Mouse (Mus musculus) adipocyte (in vitro differentiated cells): ENCODE data around the gene Cklf.
A peak's percentile ranks its signal among the peaks of the same experiment; 100 is the strongest.
"Not testable (repeated sequence)": the region's sequence is repeated elsewhere in the genome, so short reads cannot be mapped to it uniquely, and the experiment has no call there.

Source experiments
- DNase-seq: peaks from one replicate; pipeline ENCODE4 v3.0.0-alpha.2; 2016; ENCODE audit warnings: low spot score

Gene Cklf

DNA sequence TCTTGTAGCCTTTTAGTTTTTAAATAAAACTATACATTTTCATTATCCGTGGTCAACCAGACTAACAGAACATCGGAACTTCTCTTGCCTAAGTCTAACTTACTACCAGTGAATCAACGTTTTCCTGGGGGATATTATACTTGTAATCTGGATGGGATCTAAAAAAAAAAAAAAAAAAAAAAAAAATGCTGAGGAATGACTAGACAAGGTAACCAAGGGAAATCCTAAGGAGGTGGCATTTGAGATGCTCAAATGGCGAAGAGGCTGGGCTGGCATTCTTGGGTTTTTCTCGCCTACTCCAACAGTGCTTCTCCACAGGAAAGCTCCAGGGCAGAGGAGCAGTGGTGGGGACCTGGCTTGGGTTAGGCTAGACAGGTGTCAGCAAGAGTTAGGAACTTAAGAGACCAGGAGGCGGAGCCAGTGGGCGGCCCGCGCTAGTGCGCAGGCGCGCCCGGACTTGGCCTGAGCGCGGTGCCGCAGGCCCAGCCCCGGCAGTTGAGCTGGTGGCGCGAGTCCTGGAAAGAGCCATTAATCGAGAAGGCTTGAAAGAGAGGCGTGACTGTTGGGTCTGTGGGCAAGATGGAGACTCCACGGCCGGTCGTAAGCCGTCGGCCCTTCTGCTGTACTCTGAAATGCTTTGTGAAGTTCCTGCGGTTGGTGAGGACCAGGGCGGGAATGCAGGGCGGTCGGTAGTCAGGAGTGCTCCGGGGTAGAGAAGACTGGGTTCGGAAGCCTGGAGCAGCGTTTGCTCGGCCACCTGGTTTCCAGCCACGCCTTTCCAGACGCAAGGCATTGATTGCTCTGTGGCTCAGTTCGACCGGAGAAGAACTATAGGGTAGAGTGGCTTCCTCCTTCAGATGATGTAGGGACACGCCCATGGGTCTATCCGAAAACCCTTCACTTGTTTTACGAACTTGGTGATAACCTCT is at the start of gene Cklf:
Cklf (plus strand) TSS at position 423 of the 929 bp plus-strand sequence.
- peak; percentile 93 for DNase-seq

DNA sequence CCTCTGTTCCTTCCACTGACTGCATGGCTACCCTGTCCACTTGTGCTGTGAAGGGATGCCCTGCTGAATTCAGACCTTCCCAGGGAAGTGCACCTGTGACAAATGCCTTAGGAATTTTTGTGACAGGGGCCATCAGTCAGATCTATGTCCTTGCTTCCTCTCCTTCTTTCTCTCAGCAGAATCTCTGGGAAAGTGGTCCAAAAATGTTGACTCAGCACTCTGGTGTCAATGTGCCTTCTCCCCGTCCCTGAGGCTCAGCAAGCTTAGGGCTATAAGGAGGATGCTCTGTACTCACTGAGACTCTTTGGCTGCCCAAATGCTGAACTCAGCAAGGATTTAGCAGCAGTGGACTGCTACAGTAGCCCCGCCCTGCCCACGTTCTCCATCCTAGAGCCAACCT is 49.0 kb upstream of the Cklf start:
- DNase-seq = no peak

DNA sequence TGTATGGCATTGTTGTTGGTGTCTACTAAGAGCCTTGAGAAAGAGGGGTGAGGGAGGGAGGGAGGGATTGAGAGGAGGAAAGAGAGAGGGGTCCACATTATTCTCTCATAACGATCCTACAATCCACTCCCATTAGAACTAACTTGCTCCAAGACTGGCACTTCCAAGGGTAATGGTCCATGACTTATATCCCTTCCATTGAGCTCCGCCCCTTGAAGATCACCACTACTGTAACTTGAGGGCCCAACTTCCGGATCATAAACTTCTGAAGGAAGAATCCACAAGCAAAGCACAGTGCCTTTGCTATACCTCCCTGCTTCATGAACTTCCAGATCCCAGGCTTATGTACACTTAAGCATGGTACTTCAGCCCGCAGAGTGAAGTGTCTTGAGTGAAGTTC is 48.3 kb upstream of the Cklf start:
- DNase-seq = no peak

DNA sequence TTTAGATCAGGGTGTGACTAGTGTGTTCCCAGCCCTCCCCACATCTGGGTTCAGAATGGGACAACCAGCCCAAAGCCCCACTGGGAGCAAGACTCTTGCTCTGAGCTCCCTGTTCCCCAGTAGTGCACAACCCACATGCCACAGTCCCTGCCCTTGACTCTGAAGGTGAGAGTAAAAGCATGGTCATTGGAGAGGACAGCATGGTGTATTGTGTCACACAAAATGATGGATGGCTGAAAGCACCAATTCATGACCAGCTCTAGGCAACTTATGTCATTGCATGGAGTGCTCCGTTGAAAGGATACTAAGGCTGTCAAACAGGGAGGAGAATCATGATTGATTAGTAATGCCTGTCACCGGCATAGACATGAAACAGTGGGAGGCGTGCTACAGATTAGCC is 45.4 kb upstream of the Cklf start:
- no peak for DNase-seq

DNA sequence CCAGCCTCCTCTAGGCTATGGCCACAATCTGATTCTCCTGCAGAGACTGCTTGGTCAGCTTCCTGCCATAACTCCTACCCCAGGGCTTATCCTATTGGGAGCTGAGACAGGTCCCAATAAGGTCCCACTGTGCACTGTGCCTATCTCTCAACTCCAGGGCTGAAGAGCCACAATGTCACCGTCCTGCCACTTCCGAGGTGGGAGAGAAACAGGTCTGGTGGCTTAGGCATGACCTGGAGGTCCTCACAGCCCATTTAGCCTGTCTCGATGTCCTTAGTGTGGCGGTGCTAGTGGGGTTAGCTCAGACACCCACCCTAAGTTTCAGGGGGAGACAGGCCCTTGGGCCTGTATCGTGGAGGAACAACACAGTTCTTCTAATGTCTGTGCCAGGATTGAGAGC is 33.1 kb upstream of the Cklf start:
- DNase-seq = no peak

DNA sequence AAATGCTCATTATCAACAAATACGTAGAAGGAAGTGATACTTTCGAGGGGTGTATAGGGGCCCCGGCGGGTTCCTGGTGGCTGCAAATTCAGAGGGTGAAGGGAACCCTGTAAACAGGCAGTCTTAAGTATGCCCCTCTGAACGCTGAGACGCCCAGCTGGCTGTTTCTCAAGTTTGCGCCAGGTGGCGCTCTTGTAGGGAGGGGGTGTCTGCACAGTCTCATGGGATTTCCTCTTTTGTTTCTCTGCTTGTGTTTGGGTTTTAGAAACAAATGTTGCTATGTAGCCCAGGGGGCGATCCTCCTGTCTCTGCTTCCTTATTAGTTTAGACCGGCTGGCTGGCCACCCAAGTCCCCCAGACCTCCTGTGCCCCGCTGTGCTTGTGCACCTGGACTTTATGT is 31.6 kb upstream of the Cklf start:
- DNase-seq = peak; percentile 28

DNA sequence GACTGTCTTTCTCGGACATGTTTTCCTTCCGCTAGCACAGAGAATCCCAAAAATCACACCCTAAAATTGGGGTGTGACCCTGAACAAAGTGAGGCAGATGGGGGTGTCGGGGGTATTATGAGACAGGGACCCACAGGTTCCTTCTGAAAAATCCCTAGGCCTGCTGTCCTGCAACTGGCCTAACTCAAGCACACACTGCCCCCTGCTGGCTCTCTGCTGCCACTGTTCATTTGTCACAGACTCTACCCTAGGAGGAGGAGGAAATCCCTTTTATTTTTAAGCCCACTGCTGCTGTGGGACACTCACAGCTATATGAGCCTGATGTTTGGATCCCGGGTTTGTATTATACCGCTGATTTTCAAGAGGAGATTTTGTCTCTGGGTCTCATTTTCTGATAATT is 30.9 kb upstream of the Cklf start:
- DNase-seq = peak; percentile 83

DNA sequence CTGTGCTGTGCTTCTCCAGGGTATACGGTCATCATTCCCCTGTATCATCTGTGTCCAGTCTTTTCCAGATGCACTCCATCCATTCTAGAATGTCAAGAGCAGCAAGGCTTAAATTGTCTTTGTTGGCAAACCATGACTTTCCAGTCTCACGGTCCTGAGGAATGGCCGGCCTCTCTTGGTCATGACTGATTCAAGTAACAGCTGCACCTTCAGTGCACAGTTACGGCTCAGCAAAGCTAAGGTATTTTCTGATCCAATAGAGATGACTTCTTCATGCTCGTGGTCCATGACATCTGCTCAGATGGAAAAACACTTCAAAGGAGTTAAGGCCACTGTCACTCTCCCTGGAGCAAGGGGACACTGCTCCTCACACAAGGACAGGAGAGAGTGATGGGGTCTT is 23.6 kb upstream of the Cklf start:
- no peak for DNase-seq

DNA sequence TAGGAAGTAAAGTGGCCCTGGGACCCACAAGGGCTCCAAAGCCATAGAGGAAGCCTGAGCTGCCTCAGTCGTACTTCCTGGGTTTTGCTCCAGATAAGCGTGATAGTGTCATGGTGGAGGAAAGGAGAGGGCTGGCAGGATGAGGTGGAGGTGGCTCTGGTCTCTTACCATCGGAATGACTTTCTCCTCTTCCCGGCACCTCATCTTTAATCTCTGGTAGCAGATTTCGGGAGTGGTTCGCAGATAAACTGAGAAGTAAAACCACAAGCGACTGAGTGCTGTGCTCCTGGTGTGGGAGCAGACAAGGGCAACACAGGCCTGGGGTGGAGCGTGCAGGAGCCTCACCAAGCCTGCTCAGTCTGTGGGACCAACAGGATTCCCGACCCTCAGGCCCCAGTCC is 20.3 kb upstream of the Cklf start:
- no peak for DNase-seq

DNA sequence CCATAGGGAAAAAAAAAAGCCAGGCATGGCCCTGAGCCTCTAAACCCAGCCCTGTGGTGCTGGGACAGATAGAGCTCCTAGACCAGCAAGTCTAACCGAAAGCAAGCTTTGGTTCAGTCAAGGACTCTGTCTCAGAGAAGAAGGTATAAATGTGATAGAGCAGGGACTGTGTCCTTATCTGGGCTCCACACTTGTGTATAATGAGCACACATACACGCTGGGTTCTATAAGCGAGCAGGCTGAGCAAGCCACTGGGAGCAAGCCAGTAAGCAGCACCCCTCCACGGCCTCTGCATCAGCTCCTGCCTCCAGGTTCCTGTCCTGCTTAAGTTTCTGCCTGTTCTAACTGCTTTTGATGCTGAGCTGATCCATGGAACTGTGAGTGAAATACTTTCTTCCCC is 18.6 kb upstream of the Cklf start:
- no peak for DNase-seq

DNA sequence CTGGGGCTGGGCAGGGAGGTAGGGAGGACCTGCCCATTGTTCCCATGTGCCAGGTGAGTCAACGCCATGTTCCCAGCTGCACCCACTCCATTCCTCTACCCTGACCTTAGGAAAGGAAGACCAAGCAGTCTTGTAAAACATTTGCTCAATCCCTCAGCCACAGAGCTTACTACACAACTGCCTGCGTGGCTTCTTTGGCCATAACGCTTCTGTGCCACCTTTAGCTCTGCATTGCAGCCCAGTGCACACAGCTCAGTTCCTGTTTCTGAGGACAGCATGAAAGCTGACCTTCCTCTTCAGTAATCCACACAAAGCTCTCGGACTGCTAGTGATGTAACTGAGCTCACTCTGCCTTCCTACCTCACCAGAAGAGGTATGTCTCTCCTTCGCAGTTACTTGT is 17.7 kb upstream of the Cklf start:
- DNase-seq = no peak

DNA sequence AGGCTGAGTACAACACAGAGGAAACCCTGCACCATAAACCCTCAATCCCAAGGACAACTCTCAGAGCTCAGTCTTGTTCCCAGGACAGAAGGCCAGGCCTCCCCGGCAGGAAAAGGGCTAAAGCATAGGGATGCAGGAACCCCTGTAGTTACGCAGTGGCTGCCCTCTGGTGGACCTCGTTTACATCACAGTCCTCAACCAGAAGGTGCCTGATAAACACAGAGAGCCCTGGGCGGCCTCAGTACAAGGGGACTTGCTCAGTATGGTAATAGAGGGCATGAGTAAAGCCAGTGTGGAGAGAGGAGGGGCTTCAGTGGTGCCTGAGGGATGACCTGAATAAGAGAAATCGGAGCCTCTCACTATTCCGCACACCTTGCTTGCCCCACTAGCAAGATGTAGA is 16.1 kb upstream of the Cklf start:
- no peak for DNase-seq

DNA sequence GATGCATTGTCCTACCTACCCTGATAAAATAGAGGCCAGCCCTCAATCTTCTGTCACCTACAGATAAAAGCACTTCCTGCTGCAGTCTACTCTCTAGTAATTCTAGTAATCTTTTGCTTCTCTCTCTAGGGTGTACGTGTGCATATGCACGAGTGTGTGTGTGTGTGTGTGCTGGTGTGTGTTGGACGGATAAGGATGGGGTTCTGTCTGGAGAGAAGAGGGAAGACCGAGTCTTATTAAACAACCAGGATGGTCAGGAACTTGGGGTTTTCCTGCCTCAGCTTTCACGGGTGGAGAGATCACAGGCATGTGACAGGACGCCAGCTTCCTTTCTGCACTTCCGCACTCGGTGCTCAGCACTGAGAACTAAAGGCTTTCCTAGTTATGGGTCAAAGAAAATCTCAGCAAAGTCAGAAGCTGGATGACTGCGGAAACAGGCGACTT is 11.2 kb upstream of the Cklf start:
- no peak for DNase-seq

DNA sequence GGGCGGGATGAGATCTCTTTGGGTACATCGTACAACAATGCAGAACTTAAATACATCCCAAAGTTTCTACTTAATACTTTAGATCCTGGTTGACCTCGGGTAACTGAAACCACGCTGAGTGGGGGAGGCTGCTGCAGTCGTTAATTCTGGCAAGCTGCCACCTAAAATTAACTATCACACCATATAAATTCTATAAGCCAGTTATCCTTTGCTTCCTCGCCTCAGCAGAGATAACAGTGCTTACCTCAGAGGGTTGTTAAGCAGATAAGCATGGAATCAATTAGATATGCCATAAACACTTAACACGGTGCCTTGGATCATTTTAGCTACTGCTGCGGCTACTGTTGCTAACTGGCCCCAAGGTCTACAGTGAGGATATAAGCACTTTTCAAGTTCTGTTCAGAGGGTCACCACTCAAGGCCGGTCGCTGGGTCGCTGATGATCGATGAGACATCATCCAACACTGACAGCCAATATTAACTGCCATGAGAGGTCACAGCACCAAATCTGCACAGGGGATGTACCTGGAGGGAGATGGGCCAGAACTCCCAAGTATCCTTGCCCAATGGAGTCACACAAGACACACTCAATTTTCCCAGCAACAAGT is 8.5 kb upstream of the Cklf start:
- no peak for DNase-seq

DNA sequence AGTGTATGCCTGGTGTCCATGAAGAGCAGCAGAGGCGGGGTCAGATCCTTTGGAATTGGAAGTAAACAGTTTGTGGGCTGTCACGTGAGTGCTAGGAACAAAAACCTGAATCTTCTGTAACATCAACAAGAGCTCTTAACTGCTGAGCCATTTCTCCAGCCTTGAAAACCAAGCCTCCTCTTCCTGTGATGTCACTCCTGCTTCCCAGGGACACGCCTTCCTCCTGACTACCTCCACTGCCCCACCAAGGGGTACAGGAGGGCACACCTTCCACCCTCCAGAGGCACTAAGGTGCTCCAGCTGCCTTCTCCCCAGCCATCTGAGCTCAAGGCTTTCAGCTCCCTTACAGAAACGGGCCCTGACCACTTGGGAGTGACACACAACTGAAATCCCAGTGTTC is 4.0 kb upstream of the Cklf start:
- DNase-seq = no peak

DNA sequence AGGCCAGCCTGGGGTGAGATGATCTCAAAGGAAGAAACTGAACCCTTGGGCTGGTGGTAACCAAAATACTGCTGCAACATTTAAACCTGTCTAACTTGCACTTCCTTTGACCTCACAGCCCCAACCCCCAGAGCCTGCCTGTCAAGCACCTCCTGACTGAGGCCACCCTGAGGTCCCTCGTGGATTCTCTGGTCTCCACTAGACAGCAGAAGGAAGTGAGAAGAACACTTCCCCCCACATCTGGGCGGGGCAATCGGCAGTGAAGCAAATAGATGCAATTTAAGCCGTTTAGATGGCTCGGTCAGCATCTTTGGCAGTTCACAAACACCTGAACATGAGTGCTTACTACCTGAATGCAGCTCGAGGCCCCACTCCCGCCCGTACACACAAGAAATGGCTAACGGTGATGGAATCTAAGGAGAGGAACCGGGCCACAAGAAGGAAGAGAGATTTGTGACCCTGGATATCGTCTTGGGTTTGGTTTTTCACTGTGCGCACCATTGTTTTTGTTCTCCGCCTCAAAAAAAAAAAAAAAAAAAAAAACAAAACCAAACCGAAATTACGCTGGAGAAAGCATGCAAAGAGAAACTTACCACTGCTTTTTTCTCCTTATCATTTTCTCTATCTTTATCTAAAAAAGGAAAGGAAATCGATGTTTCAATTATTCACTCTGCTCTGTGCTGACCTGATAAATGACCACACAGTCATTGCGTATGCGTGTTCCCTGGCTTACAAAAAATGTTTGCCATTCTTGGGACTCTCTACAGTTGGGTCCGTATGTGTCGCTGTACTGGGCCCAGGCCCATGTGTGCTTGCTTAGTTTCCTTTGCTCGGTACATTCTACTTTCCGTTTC is 3.4 kb upstream of the Cklf start:
- DNase-seq = no peak

DNA sequence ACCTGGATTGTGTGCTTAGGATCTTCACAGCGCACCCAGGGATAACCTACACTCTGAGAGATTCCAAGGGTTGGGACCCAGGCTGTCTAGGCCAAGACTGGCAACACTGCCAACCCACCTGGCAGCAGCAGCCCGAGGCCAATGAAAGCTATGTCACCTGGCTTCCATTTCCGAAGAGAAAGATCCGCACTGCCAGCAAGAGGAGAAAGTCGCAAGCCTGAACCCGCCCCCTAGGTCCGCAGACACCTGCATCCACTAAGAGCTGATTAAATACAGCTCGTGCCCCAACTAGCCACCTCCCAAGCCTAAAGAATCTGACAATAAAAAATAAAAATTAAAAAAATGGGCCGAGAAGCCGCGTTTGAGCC is 2.8 kb upstream of the Cklf start:
- peak; percentile 24 for DNase-seq

DNA sequence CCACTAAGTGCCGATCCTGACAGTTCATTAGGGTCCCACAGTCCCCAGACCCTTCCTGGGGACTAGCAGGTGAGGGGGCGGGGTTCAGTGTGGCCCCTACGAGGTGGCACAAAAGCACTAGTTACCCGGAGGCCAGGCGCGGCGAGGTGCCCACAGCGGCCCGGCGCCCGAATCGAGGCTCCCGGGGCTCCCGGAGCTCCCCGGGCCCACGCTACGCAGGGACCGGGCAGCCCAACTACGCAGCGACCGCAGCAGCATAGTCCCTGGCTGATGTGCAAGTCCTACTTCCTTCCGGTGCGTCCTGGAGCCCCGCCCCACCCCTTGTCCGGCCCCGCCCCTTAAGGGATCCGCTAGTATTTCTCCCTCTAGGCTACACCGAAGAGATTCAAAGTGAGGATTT is 2.4 kb upstream of the Cklf start, which contains the start of gene Tk2:
Tk2 (minus strand) TSS at position 283 of the 400 bp plus-strand sequence.
- peak; percentile 90 for DNase-seq

DNA sequence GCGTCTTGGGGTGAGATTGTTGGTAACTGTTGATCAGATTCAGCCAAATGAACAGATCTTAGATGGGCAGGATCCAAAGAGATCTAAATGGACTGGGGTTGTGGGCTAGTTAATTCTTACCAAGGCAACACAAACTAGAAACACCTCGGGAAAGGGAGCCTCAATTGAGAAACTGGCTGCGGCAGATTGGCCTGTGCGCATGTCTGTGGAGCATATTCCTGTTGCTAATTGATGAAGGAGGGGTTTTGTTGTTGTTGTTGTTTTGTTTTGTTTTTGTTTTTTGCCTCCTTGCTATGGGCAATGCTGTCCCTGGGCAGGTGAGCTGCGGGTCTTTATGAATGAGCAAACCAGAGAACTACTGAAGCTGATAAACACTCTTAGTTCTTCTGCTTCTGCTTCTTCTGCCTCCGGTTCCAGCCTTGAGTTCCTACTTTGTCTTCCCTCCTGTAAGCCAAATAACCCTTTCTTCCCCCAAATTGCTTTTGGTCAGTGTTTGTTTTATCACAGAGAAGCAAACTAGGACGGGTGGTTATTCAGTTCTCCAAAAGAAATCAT is 1.1 kb upstream of the Cklf start:
- DNase-seq = no peak

DNA sequence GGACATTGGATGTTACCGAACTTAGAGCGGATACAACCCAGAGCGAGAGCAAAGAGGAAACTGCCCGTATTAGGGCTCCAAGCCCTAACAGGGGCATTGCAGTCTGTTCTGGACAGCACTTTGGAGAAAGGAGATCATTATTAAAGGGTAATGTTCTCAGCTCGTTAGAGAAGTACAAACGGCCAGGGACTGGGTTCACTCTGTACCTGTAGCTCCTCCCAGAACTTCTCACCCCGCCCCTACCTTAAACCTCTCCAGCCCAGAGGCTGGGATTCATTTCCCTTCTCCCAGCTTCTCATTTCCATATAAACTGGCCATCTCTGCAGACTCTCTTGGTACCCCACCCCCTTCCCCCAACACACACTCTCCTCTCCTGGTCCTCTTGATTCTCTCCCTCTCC is 800 bp downstream of the Cklf start:
- no peak for DNase-seq

DNA sequence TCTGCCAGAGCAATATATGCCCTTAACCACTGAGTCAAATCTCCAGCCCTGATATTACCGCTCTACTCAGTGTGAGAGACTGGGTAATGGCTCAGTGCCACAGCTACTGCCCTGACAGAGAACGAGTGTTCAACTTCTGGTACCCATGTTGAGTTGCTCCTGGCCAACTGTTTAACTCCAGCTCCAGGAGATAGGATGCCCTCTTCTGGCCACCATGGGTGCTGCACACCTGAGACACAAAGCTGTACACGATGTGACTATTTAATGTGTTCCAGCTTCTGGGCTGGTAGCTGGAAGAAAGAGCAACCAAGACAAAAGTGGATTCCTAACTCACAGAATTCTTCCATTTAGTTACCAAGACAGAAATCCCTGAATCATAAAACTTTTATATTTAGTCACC is 2.4 kb downstream of the Cklf start:
- DNase-seq = no peak

DNA sequence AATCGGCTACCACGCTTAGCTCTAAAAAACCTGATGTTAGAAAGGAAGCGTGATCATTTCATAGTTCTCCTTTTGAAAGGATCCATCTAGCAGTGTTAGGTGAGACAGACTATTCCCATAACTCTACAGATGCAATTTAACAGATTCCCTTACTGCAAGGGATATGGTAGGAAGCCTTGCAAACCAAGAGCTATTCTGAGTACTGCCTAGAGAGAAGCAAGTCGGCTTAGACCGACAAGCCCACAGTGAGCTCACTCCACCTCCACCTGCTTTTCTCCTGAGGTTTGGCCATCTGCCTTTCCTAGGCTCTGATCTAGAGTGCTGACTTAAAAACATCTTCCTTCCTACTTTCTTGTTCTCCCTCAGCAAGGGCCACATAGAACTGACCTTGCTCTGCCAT is 11.1 kb downstream of the Cklf start:
- DNase-seq = not testable (repeated sequence)
